Mouse (Mus musculus) layer of hippocampus, adult 18-20 months (tissue): ENCODE data around the gene Ltbp3. TPM values are rescaled to one million over a fixed set of nuclear protein-coding genes. Genes with fewer than 3 reads are reported as not detected.

Source experiments
- DNase-seq, 2 experiments: peaks; one replicate each; pipeline ENCODE4 v3.0.0; 2022; ENCODE audit warnings: low spot score in 2 of 2
- total RNA-seq, 2 experiments: library from RNA; stranded (reverse); gene quantifications; 2 replicates each; pipeline ENCODE4 v1.2.3; 2021

Gene Ltbp3
- total RNA-seq, 2 experiments from 2014 or later = 24.3 to 27.3 TPM

DNA sequence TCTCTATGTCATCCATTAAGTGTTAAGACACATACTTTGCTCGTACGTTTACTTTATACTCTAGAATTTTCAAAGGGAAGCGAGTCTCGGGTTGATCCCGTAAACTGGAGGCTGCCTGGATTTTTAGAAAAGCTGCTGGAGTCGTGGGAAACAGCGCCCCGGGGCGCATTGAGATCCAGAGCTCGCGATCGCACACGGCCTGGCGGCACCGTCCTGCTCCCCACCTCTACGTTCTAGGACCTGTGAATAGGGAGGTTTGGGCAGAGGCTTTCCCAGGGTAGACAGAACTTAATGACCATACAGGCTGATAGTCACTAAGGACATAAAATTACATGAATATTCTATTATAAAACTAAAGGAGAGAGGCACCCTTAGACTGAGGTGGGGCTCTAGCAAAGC lies 63.2 kb downstream of the Ltbp3 start:
- DNase-seq = no peak

- peak in 1 of 2 experiments; percentile 85 for DNase-seq
Observed at GRCm38 (mm10) chr19:5804371-5804899, 63.7 kb downstream of the Ltbp3 start.

DNA sequence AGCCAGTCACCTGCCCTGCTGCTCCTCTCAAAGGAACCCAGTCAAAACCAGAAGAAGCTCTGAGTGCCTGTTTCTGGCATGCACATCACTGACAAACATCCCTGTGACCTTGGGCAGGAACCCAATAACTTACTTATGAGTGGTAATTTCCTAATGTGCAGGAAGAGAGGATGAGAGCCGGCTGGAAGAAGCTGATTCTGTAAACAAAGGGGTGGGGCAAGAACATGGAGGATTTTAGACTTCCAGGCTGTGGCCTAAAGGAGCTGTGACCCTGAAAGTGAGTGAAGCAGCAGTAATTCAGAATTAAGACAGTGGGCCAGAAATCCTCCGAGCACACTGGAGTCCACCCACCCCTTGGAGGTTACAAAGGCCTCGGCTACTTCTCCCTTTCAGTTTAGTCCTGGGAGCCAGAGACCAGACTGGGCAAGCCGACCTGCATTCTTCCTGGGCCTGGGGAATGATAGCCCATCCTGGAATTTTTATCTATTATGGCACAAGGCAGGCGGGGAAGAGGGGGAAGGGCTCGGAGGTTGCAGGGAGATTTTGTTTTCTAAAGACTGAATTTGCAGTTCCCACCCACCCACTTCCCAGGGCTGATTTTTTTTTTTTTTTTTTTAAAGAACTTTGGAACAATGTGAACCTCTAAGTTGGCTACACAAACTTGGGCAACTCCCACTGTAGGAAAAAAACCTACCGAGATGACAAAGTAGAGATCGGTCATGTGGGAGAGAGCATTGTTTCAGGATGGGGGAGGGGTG lies 65.5 kb downstream of the Ltbp3 start:
- no peak for DNase-seq

DNA sequence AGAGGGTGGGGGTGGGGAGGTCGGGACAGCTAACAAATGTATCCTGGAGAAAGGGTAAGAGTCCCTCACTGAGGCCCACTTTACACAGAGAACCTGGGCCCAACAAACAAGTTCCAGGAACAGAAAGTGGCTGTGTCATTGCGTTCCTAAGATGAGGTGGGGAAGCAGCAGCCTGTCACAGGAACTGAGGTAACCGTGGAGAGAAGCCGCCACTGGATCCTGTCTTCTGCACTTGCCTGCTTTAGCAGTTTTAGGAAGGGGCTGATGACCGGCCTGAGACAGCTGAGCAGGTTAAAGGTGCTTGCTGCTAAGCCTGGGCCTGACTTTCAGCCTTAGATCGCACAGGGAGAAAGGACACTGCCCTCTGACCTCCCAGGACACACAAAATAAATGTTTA lies 66.1 kb downstream of the Ltbp3 start:
- no peak for DNase-seq

- DNase-seq = no peak
Observed at GRCm38 (mm10) chr19:5807740-5808139, 67.0 kb downstream of the Ltbp3 start.

Other genes with a start within 250 kb of the Ltbp3 start
- 1 to 10 TPM; 4.3 to 6.4 TPM for gene 1700020D05Rik, start 237.1 kb upstream of the Ltbp3 start, total RNA-seq
- gene Snx32, start 230.4 kb upstream of the Ltbp3 start, total RNA-seq = 10 to 100 TPM; 79.9 to 85.2 TPM
- gene Ovol1, start 180.3 kb upstream of the Ltbp3 start, total RNA-seq = not detected
- gene Ap5b1, start 172.9 kb upstream of the Ltbp3 start, total RNA-seq = 1 to 10 TPM; 6.4 to 6.5 TPM
- gene Rnaseh2c, start 139.0 kb upstream of the Ltbp3 start, total RNA-seq = 10 to 100 TPM; 72.0 to 79.8 TPM
- 10 to 100 TPM; 78.7 to 86.3 TPM for gene Kat5, start 130.7 kb upstream of the Ltbp3 start, total RNA-seq
- gene Rela, start 103.4 kb upstream of the Ltbp3 start, total RNA-seq = 10 to 100 TPM; 16.2 to 21.1 TPM
- 10 to 100 TPM; 16.5 to 17.3 TPM for gene Sipa1, start 77.2 kb upstream of the Ltbp3 start, total RNA-seq
- gene Map3k11, start 52.2 kb upstream of the Ltbp3 start, total RNA-seq = 10 to 100 TPM; 17.6 to 18.1 TPM
- gene Pcnx3, start 52.0 kb upstream of the Ltbp3 start, total RNA-seq = 10 to 100 TPM; 58.3 to 68.6 TPM
- not detected for gene Kcnk7, start 36.5 kb upstream of the Ltbp3 start, total RNA-seq
- 10 to 100 TPM; 13.9 to 17.2 TPM for gene Ehbp1l1, start 14.6 kb upstream of the Ltbp3 start, total RNA-seq
- gene Fam89b, start 11.3 kb upstream of the Ltbp3 start, total RNA-seq = 10 to 100 TPM; 28.5 to 28.6 TPM
- gene Scyl1, start 30.5 kb downstream of the Ltbp3 start, total RNA-seq = 10 to 100 TPM; 77.3 to 80.3 TPM
- 10 to 100 TPM; 12.7 to 13.0 TPM for gene Frmd8, start 134.4 kb downstream of the Ltbp3 start, total RNA-seq
- gene Slc25a45, start 136.9 kb downstream of the Ltbp3 start, total RNA-seq = 1 to 10 TPM; 2.9 to 3.2 TPM
- 1 to 10 TPM; 2.5 TPM for gene Tigd3, start 153.2 kb downstream of the Ltbp3 start, total RNA-seq
- gene Dpf2, start 172.1 kb downstream of the Ltbp3 start, total RNA-seq = 100 to 1,000 TPM in 1 of 2 experiments, 10 to 100 TPM in 1; 90.8 to 100 TPM
- 1 to 10 TPM; 4.3 to 4.6 TPM for gene Cdc42ep2, start 183.9 kb downstream of the Ltbp3 start, total RNA-seq
- gene Pola2, start 223.3 kb downstream of the Ltbp3 start, total RNA-seq = 1 to 10 TPM; 5.0 to 5.9 TPM
- gene Slc22a20, start 245.2 kb downstream of the Ltbp3 start, total RNA-seq = not detected